Mouse (Mus musculus): ENCODE results near the gene Fam198a. TPM values are rescaled to one million over a fixed set of nuclear protein-coding genes. Genes with fewer than 3 reads are reported as not detected.

Fam198a gene
- polyA plus RNA-seq, 1 experiment from 2014 or later = 0.72 TPM

Other genes starting within 250 kb of the Fam198a start
- 7.0 and 8.8 TPM in 2 replicates for gene Sec22c, start 245.5 kb upstream of the Fam198a start, polyA plus RNA-seq (2016; fragmentation: Nextera tagmentation; extraction: Ambion mirVana)
- gene Ss18l2, start 240.7 kb upstream of the Fam198a start, polyA plus RNA-seq (2016; fragmentation: Nextera tagmentation; extraction: Ambion mirVana) = 115 and 138 TPM in 2 replicates
- gene Nktr, start 231.8 kb upstream of the Fam198a start, polyA plus RNA-seq (2016; fragmentation: Nextera tagmentation; extraction: Ambion mirVana) = 48.7 and 49.8 TPM in 2 replicates
- 6.3 and 7.2 TPM in 2 replicates for gene Zfp651, start 191.7 kb upstream of the Fam198a start, polyA plus RNA-seq (2016; fragmentation: Nextera tagmentation; extraction: Ambion mirVana)
- gene Klhl40, start 173.4 kb upstream of the Fam198a start, polyA plus RNA-seq (2016; fragmentation: Nextera tagmentation; extraction: Ambion mirVana) = 0.36 and 0.38 TPM in 2 replicates
- 0.84 and 2.0 TPM in 2 replicates for gene Hhatl, start 158.5 kb upstream of the Fam198a start, polyA plus RNA-seq (2016; fragmentation: Nextera tagmentation; extraction: Ambion mirVana)
- gene Ccdc13, start 111.5 kb upstream of the Fam198a start, polyA plus RNA-seq (2016; fragmentation: Nextera tagmentation; extraction: Ambion mirVana) = 0.21 and 0.28 TPM in 2 replicates
- gene Higd1a, start 92.6 kb upstream of the Fam198a start, polyA plus RNA-seq (2016; fragmentation: Nextera tagmentation; extraction: Ambion mirVana) = 254 and 270 TPM in 2 replicates
- 0.31 TPM in 1 of 2 replicates, not detected in the other for gene Ackr2, start 52.6 kb upstream of the Fam198a start, polyA plus RNA-seq (2016; fragmentation: Nextera tagmentation; extraction: Ambion mirVana)
- gene Cyp8b1, start 34.7 kb upstream of the Fam198a start, polyA plus RNA-seq (2016; fragmentation: Nextera tagmentation; extraction: Ambion mirVana) = not detected in 2 replicates
- 12.9 and 16.2 TPM in 2 replicates for gene Pomgnt2, start 46.1 kb downstream of the Fam198a start, polyA plus RNA-seq (2016; fragmentation: Nextera tagmentation; extraction: Ambion mirVana)
- gene Snrk, start 166.3 kb downstream of the Fam198a start, polyA plus RNA-seq (2016; fragmentation: Nextera tagmentation; extraction: Ambion mirVana) = 39.3 and 54.0 TPM in 2 replicates

Measured in heart, embryonic 10.5 days (tissue).